Mouse (Mus musculus) megakaryocyte, embryonic 14.5 days (primary cell): ENCODE measurements around the gene Lmo7.

ENCODE experiments used
- FLI1 ChIP-seq: IDR thresholded peaks from 2 replicates; pipeline ENCODE4 v1.6.1; 2012; ENCODE audit warnings: low read length, inconsistent platforms, mixed read lengths
- GATA1 ChIP-seq: IDR thresholded peaks from 3 replicates; pipeline ENCODE4 v1.6.1; 2012; ENCODE audit warnings: mixed read lengths, low read length, inconsistent platforms, borderline replicate concordance

GRCm38 (mm10) chr14:101777129-101777493 is 47.4 kb downstream of the Lmo7 start:
- no peak for TF ChIP-seq GATA1
- TF ChIP-seq FLI1 = no peak
